Mouse (Mus musculus): ENCODE measurements at regions not wholly inside any gene's neighbourhood (a gene's known extent, or its start where the extent isn't known, plus 50 kb on each side); places are given as distances from the start of the nearest gene placed in this dataset.
A peak's percentile ranks its signal among the peaks of the same experiment; 100 is the strongest.

DNA sequence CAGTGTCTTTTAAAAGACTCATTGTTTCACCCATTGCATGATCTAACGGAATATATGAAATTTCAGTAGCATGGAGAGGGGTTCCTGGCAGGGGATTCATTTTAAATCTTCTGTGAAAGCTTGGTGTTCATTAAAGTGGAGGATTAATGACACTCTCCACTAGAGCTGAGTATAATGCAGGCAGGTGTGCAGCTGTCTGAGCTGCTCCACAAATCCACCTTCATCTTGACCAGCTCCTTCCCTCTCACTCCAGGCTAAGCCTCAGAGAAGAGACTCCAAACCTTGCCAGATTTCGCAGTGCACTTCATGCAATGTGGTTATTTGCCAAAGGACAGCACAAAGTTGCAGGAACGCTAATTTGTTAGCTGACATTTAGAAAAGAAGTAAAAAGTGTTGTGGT, 1288.0 kb upstream of the Map3k7 start:
- Histone ChIP-seq H3K27ac (no peak overlapping the region), H3K9ac (replicated peaks; ENCODE audit: low read length) (no peak overlapping the region), H3K27me3 (ENCODE audit: insufficient read depth, low read length) (no peaks in the 10 kb centered on the region), H3K9me3 (ENCODE audit: low read length) (no peaks in the 10 kb centered on the region), H3K4me2 (ENCODE audit: low read depth, low read length) (no peak overlapping the region), H3K36me3 (ENCODE audit: insufficient read depth, low read length) (no peaks in the 10 kb centered on the region), H3K4me3 (ENCODE audit: low read length) (no peak overlapping the region), H3K4me1 (ENCODE audit: insufficient read depth, low read length) (no peaks in the 10 kb centered on the region)
- DNase-seq (ENCODE audit: low spot score) (no peak), ATAC-seq (no peak)
- no peak for TF ChIP-seq CTCF (IDR thresholded peaks at IDR 0.05; ENCODE audit: low read depth)
- 55% methylated on average over 3 of the region's 3 CpGs for WGBS

DNA sequence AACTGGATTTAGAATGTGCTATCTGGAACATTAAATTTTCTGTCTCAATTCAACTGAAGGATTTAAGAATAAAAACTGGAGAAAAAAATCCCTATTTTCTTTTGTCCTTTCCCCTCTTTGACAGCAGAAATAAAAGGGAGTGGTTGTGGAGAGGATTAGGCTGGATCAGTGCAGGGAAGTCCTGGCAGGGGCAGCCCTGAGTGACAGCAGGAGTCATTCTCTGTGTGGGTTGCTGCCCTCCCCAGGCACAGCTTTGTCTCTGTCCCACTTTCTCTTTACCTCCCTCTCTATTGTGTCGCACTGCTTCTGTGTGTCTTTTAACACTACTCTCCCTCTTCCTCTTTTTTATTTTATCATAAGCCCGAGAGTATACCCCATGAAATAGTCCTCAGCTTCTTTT, 1286.8 kb upstream of the Map3k7 start:
- no peak overlapping the region for H3K27ac ChIP-seq
- H3K27me3 ChIP-seq (ENCODE audit: insufficient read depth, low read length) = no peaks in the 10 kb centered on the region
- H3K9me3 ChIP-seq (ENCODE audit: low read length) = no peaks in the 10 kb centered on the region
- H3K9ac ChIP-seq (replicated peaks; ENCODE audit: low read length) = no peak overlapping the region
- 36% methylated on average over 2 of the region's 2 CpGs for WGBS
- H3K36me3 ChIP-seq (ENCODE audit: insufficient read depth, low read length) = no peaks in the 10 kb centered on the region
- no peak for TF ChIP-seq CTCF (IDR thresholded peaks at IDR 0.05; ENCODE audit: low read depth)
- H3K4me3 ChIP-seq (ENCODE audit: low read length) = no peak overlapping the region
- DNase-seq (ENCODE audit: low spot score) = no peak
- no peak overlapping the region for H3K4me2 ChIP-seq (ENCODE audit: low read depth, low read length)
- ATAC-seq = no peak
- no peaks in the 10 kb centered on the region for H3K4me1 ChIP-seq (ENCODE audit: insufficient read depth, low read length)

DNA sequence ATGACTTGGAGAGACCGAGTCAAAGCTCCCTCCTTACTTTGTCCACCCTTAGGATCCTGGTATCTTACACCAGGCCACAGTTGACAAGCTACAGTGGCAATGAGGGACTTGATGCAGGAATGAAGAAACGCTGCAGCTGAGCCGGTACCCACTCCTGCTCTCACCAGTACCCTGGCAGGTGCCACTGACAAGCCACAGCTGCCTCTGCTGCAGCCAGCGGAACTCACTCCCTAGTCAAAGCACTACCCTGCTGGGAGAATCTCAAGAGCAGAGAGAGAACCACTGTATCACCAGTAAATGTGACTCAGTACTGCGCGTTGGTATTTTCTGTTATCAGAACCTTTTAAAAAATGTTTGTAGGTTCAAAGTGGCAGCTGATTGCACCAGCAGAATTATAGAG, 1281.5 kb upstream of the Map3k7 start:
- H3K4me1 ChIP-seq (ENCODE audit: insufficient read depth, low read length) = no peaks in the 10 kb centered on the region
- no peaks in the 10 kb centered on the region for H3K9me3 ChIP-seq (ENCODE audit: low read length)
- H3K9ac ChIP-seq (replicated peaks; ENCODE audit: low read length) = no peak overlapping the region
- TF ChIP-seq CTCF (IDR thresholded peaks at IDR 0.05; ENCODE audit: low read depth) = no peak
- no peak overlapping the region for H3K4me2 ChIP-seq (ENCODE audit: low read depth, low read length)
- H3K27me3 ChIP-seq (ENCODE audit: insufficient read depth, low read length) = no peaks in the 10 kb centered on the region
- H3K36me3 ChIP-seq (ENCODE audit: insufficient read depth, low read length) = no peaks in the 10 kb centered on the region
- 73% methylated on average over 6 of the region's 6 CpGs for WGBS
- no peak overlapping the region for H3K27ac ChIP-seq
- H3K4me3 ChIP-seq (ENCODE audit: low read length) = no peak overlapping the region
- ATAC-seq (no peak), DNase-seq (ENCODE audit: low spot score) (no peak)

DNA sequence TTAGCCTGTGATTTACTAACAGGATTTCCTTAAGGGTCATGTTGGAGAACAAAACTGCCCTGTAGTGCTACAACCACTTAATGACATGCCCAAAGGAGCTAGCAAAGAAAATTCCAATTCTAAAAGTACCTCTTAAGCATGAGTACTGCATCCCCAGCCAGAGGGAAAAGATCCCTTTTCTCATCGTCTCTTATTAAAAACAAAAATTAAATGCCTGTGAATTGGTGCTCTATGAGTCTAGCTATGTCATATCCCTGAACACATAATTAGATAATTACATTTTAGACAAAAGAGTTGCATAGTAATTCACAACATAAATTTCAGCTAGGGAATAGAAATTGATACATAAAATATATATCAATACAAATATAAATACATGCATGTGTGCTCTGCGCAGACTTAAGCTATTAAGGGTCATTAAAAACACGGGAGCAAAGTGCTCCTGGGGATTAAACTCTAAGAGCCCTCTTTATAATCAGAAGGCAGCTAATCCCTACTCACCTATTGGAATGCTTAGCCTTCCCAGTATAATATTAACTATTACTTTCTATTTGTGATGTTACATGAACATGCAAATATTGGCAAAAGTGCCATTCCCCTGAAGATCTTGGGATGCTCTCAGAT, 1250.4 kb upstream of the Map3k7 start:
- Histone ChIP-seq H3K4me1 (ENCODE audit: insufficient read depth, low read length) (no peaks in the 10 kb centered on the region), H3K4me3 (ENCODE audit: low read length) (no peak overlapping the region), H3K4me2 (ENCODE audit: low read depth, low read length) (no peak overlapping the region), H3K9ac (replicated peaks; ENCODE audit: low read length) (no peak overlapping the region), H3K36me3 (ENCODE audit: insufficient read depth, low read length) (no peaks in the 10 kb centered on the region), H3K9me3 (ENCODE audit: low read length) (no peaks in the 10 kb centered on the region), H3K27ac (no peak overlapping the region), H3K27me3 (ENCODE audit: insufficient read depth, low read length) (no peaks in the 10 kb centered on the region)
- ATAC-seq (no peak), DNase-seq (ENCODE audit: low spot score) (peak; percentile 10)
- TF ChIP-seq CTCF (IDR thresholded peaks at IDR 0.05; ENCODE audit: low read depth) = no peak
- WGBS = 71% methylated on average over 3 of the region's 3 CpGs

Small RNA genes in the stretch of these regions (microRNA-seq; reads per million reads assigned to microRNA genes)
- gene Gm22831 = 0 reads per million in 2 experiments

Measured in hindbrain, postnatal 0 days (tissue).